Mouse (Mus musculus) hindbrain, embryonic 15.5 days (tissue): Measurements from ENCODE around the gene Bola2. TPM values are rescaled to one million over a fixed set of nuclear protein-coding genes. Genes with fewer than 3 reads are reported as not detected.
A peak's percentile ranks its signal among the peaks of the same experiment; 100 is the strongest.

Experiments used
- ATAC-seq: fragments of 200-750 bp; cut with Nextera tagmentation; 2 replicates; pipeline ENCODE4 v1.8.0; 2017; ENCODE audit warnings: low read depth, moderate number of reproducible peaks, moderate TSS enrichment; ENCODE audit not compliant: low FRiP score
- H3K27ac ChIP-seq: fragments of 300-500 bp; sonication (generic); replicated peaks from 2 replicates; pipeline ENCODE4 v1.5.1; 2015; ENCODE audit warnings: mild to moderate bottlenecking, inconsistent platforms
- H3K27me3 ChIP-seq: fragments of 300-500 bp; sonication (generic); 2 replicates; pipeline ENCODE4 v1.6.1; 2015; ENCODE audit warnings: control low read depth, inconsistent platforms
- H3K36me3 ChIP-seq: fragments of 300-500 bp; sonication (generic); 2 replicates; pipeline ENCODE4 v1.6.1; 2015; ENCODE audit warnings: control low read depth, inconsistent platforms
- H3K4me1 ChIP-seq: fragments of 300-500 bp; sonication (generic); replicated peaks from 2 replicates; pipeline ENCODE4 v1.6.1; 2015; ENCODE audit warnings: control low read depth, inconsistent platforms
- H3K4me2 ChIP-seq: fragments of 300-500 bp; sonication (generic); 2 replicates; pipeline ENCODE4 v1.6.1; 2015; ENCODE audit warnings: moderate library complexity, mild to moderate bottlenecking, inconsistent platforms
- H3K4me3 ChIP-seq: fragments of 300-500 bp; sonication (generic); 2 replicates; pipeline ENCODE4 v1.5.1; 2015; ENCODE audit warnings: mild to moderate bottlenecking, inconsistent platforms
- H3K9ac ChIP-seq: fragments of 300-500 bp; sonication (generic); 2 replicates; pipeline ENCODE4 v1.6.1; 2015; ENCODE audit warnings: inconsistent platforms
- H3K9me3 ChIP-seq: fragments of 300-500 bp; sonication (generic); 2 replicates; pipeline ENCODE4 v1.6.1; 2016; ENCODE audit warnings: control low read depth, inconsistent platforms
- WGBS: fragments of 180-500 bp; shearing (Covaris S2); methylation state at CpG from one replicate; pipeline ENCODE4 v1.1.7; 2015; 5-methylcytosine and 5-hydroxymethylcytosine counted together
- polyA plus RNA-seq: library from polyadenylated mRNA; unstranded; fragments of >200 nt; fragmentation: Nextera tagmentation; extraction: Ambion mirVana; gene quantifications from 2 replicates; pipeline ENCODE4 v1.2.1, GENCODE M21; 2015

Bola2 gene
- polyA plus RNA-seq, 1 experiment from 2014 or later = 139 TPM

GRCm38 (mm10) chr7:126691676-126692075, 3.5 kb upstream of the Bola2 start:
- H3K9me3 ChIP-seq = no peaks in the 10 kb centered on the region
- no peak overlapping the region for H3K27ac ChIP-seq
- whole genome bisulfite sequencing = 79% methylated on average over 5 of the region's 5 CpGs

GRCm38 (mm10) chr7:126692426-126692825, 2.8 kb upstream of the Bola2 start:
- WGBS = 96% methylated on average over 26 of the region's 26 CpGs

More at GRCm38 (mm10) chr7:126691676-126692075, 3.5 kb upstream of the Bola2 start:
- no peak overlapping the region for H3K4me3 ChIP-seq
- no peak overlapping the region for H3K4me2 ChIP-seq
- no peaks in the 10 kb centered on the region for H3K27me3 ChIP-seq
- no peak for ATAC-seq
- no peak overlapping the region for H3K9ac ChIP-seq
- peaks cover 24% of the 10 kb centered on the region for H3K4me1 ChIP-seq
- peaks cover 14% of the 10 kb centered on the region for H3K36me3 ChIP-seq

GRCm38 (mm10) chr7:126693256-126693655, 1.9 kb upstream of the Bola2 start:
- Histone ChIP-seq H3K4me1 (peaks cover 37% of the 10 kb centered on the region), H3K9me3 (no peaks in the 10 kb centered on the region), H3K4me3 (no peak overlapping the region), H3K27me3 (no peaks in the 10 kb centered on the region), H3K9ac (no peak overlapping the region), H3K36me3 (peaks cover 14% of the 10 kb centered on the region), H3K27ac (no peak overlapping the region), H3K4me2 (peak overlapping the region; percentile 90)
- WGBS = 30% methylated on average over 3 of the region's 3 CpGs
- no peak for ATAC-seq

More at GRCm38 (mm10) chr7:126692426-126692825, 2.8 kb upstream of the Bola2 start:
- Histone ChIP-seq H3K4me1 (peaks cover 32% of the 10 kb centered on the region), H3K4me2 (no peak overlapping the region), H3K27ac (no peak overlapping the region), H3K9ac (no peak overlapping the region), H3K9me3 (no peaks in the 10 kb centered on the region), H3K36me3 (peaks cover 14% of the 10 kb centered on the region), H3K27me3 (no peaks in the 10 kb centered on the region), H3K4me3 (no peak overlapping the region)
- no peak for ATAC-seq

GRCm38 (mm10) chr7:126693781-126694180, 1.4 kb upstream of the Bola2 start:
- no peaks in the 10 kb centered on the region for H3K27me3 ChIP-seq
- peaks cover 37% of the 10 kb centered on the region for H3K4me1 ChIP-seq
- H3K4me2 ChIP-seq = peak overlapping the region; percentile 90
- peaks cover 14% of the 10 kb centered on the region for H3K36me3 ChIP-seq
- H3K4me3 ChIP-seq = no peak overlapping the region
- no peak overlapping the region for H3K27ac ChIP-seq
- H3K9me3 ChIP-seq = no peaks in the 10 kb centered on the region
- H3K9ac ChIP-seq = no peak overlapping the region
- ATAC-seq = no peak
- WGBS = 90% methylated on average over 7 of the region's 7 CpGs

- peaks cover 17% of the 10 kb centered on the region for H3K36me3 ChIP-seq
- peak overlapping the region; percentile 90 for H3K4me2 ChIP-seq
- peak overlapping the region; percentile 78 for H3K4me3 ChIP-seq
- H3K27me3 ChIP-seq = no peaks in the 10 kb centered on the region
- peaks cover 37% of the 10 kb centered on the region for H3K4me1 ChIP-seq
- H3K9ac ChIP-seq = peak overlapping the region; percentile 83
- no peaks in the 10 kb centered on the region for H3K9me3 ChIP-seq
- 13% methylated on average over 10 of the region's 10 CpGs for WGBS
- no peak for ATAC-seq
- H3K27ac ChIP-seq = peak overlapping the region; percentile 93
These were observed 655 bp upstream of the Bola2 start for GRCm38 (mm10) chr7:126694441-126695051.

GRCm38 (mm10) chr7:126695631-126696207, 518 bp downstream of the Bola2 start, which contains the start of gene Slx1b:
TSS of gene Slx1b (minus strand) at chr7:126695784.
- Histone ChIP-seq H3K9me3 (no peaks in the 10 kb centered on the region), H3K4me1 (peaks cover 40% of the 10 kb centered on the region), H3K4me2 (peak within 1 kb of the TSS; percentile 90), H3K36me3 (peaks cover 17% of the 10 kb centered on the region), H3K27me3 (no peaks in the 10 kb centered on the region), H3K4me3 (peak within 1 kb of the TSS; percentile 78), H3K9ac (peak within 1 kb of the TSS; percentile 85), H3K27ac (peak within 1 kb of the TSS; percentile 93)
- under 1% methylated on average over 40 of the region's 40 CpGs for WGBS
- peak; percentile 96 for ATAC-seq

GRCm38 (mm10) chr7:126696303-126696702, 1.1 kb downstream of the Bola2 start:
- peak overlapping the region; percentile 80 for H3K27ac ChIP-seq
- WGBS = 5% methylated on average over 17 of the region's 17 CpGs
- peaks cover 46% of the 10 kb centered on the region for H3K4me1 ChIP-seq
- peak overlapping the region; percentile 85 for H3K9ac ChIP-seq
- H3K4me3 ChIP-seq = peak overlapping the region; percentile 78
- no peaks in the 10 kb centered on the region for H3K9me3 ChIP-seq
- peaks cover 14% of the 10 kb centered on the region for H3K36me3 ChIP-seq
- H3K4me2 ChIP-seq = peak overlapping the region; percentile 90
- no peaks in the 10 kb centered on the region for H3K27me3 ChIP-seq
- no peak for ATAC-seq

GRCm38 (mm10) chr7:126696886-126697285, 1.7 kb downstream of the Bola2 start:
- Histone ChIP-seq H3K4me2 (peak overlapping the region; percentile 90), H3K4me3 (peak overlapping the region; percentile 78), H3K27me3 (no peaks in the 10 kb centered on the region), H3K9me3 (no peaks in the 10 kb centered on the region), H3K9ac (peak overlapping the region; percentile 85), H3K36me3 (peaks cover 9% of the 10 kb centered on the region), H3K27ac (no peak overlapping the region), H3K4me1 (peaks cover 52% of the 10 kb centered on the region)
- WGBS = 61% methylated on average over 3 of the region's 3 CpGs
- no peak for ATAC-seq

- H3K4me3 ChIP-seq = no peak overlapping the region
- H3K36me3 ChIP-seq = peaks cover 6% of the 10 kb centered on the region
- peaks cover 58% of the 10 kb centered on the region for H3K4me1 ChIP-seq
- H3K4me2 ChIP-seq = no peak overlapping the region
- no peak for ATAC-seq
- H3K9me3 ChIP-seq = no peaks in the 10 kb centered on the region
- WGBS = 92% methylated on average over 8 of the region's 8 CpGs
- H3K9ac ChIP-seq = no peak overlapping the region
- no peaks in the 10 kb centered on the region for H3K27me3 ChIP-seq
- H3K27ac ChIP-seq = no peak overlapping the region
These were observed 2.6 kb downstream of the Bola2 start for GRCm38 (mm10) chr7:126697838-126698237.

- peak overlapping the region; percentile 73; the same call in 1 of the 2 replicates for H3K4me2 ChIP-seq
- no peak overlapping the region for H3K27ac ChIP-seq
- peaks cover 65% of the 10 kb centered on the region for H3K4me1 ChIP-seq
- 85% methylated on average over 25 of the region's 25 CpGs for WGBS
- H3K9ac ChIP-seq = no peak overlapping the region
- peaks cover 6% of the 10 kb centered on the region for H3K36me3 ChIP-seq
- H3K27me3 ChIP-seq = no peaks in the 10 kb centered on the region
- H3K9me3 ChIP-seq = no peaks in the 10 kb centered on the region
- no peak for ATAC-seq
- no peak overlapping the region for H3K4me3 ChIP-seq
These were observed 5.1 kb downstream of the Bola2 start for GRCm38 (mm10) chr7:126700063-126701015.

GRCm38 (mm10) chr7:126701070-126701469, 5.9 kb downstream of the Bola2 start:
- peaks cover 66% of the 10 kb centered on the region for H3K4me1 ChIP-seq
- H3K4me3 ChIP-seq = peak overlapping the region; percentile 9
- H3K27ac ChIP-seq = 0 out of 2 replicates have a peak overlapping the region, but pooled peaks have one; percentile 26
- H3K9me3 ChIP-seq = no peaks in the 10 kb centered on the region
- peak overlapping the region; percentile 21; the same call in 1 of the 2 replicates for H3K9ac ChIP-seq
- H3K36me3 ChIP-seq = peaks cover 6% of the 10 kb centered on the region
- no peaks in the 10 kb centered on the region for H3K27me3 ChIP-seq
- 0 out of 2 replicates have a peak, but pooled peaks have one; percentile 17 for ATAC-seq
- 2% methylated on average over 11 of the region's 11 CpGs for WGBS
- H3K4me2 ChIP-seq = peak overlapping the region; percentile 73
